In the genomic region with DNA sequence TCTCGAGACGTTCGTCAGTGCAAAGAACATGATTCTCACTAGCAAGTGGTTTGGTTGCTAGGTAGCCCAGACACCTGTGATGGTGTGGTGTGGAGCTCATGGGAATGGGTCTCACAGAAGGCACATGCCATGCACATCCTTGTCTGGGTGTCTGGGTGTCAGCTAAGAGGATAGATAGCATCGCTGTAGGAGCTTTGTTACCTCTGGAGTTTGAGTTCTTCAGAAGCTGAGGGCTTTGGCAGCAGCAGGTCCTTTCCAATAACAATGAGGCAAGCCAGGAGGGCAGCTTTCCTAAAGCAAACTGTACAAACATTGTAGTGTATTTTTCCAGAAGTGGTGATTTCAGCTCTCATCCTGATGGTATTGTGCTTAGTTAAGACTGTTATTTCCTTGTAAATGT, we compare ENCODE assay signal across 31 mouse cellular contexts. TPM values are rescaled to one million over a fixed set of nuclear protein-coding genes. Genes with fewer than 3 reads are reported as not detected.
DNase-seq lines count a peak whose midpoint lies in the region; ATAC-seq and TF ChIP-seq lines count a peak whose summit lies in the region.
"Had no signal": no experiment of that assay in that cellular context is flagged by ENCODE, and none has a peak within 500 bp of the region (broad histone marks: within the 10 kb centered on the region; RNA-seq: fewer than 3 reads in every experiment).

No protein-coding gene starts in this region.

- H3K4me1 ChIP-seq in heart, embryonic 15.5 days (replicated peaks): peaks cover 74% of the 10 kb centered on the region
- peaks cover 24% of the 10 kb centered on the region for H3K4me1 ChIP-seq in heart, adult 2 months (ENCODE audit: control insufficient read depth, insufficient read depth, low read length)
- peaks cover 20% of the 10 kb centered on the region for H3K4me1 ChIP-seq in lung, embryonic 15.5 days
- H3K4me1 ChIP-seq: embryonic facial prominence, embryonic 15.5 days; hindbrain, embryonic 15.5 days had no signal

- H3K9me3 ChIP-seq in heart, embryonic 15.5 days (replicated peaks): no peaks in the 10 kb centered on the region
- H3K9me3 ChIP-seq in lung, embryonic 15.5 days: no peaks in the 10 kb centered on the region
- H3K9me3 ChIP-seq: embryonic facial prominence, embryonic 10.5 days; embryonic facial prominence, embryonic 15.5 days; forebrain, embryonic 12.5 days; hindbrain, embryonic 10.5 days; hindbrain, embryonic 15.5 days; liver, embryonic 12.5 days had no signal

- H3K4me3 ChIP-seq in heart, embryonic 15.5 days: no peak overlapping the region
- H3K4me3 ChIP-seq in heart, adult 2 months: no peak overlapping the region
- no peak overlapping the region for H3K4me3 ChIP-seq in lung, embryonic 15.5 days
- H3K4me3 ChIP-seq: embryonic facial prominence, embryonic 10.5 days; embryonic facial prominence, embryonic 15.5 days; forebrain, embryonic 12.5 days; hindbrain, embryonic 10.5 days; hindbrain, embryonic 15.5 days; liver, embryonic 12.5 days had no signal

- H3K27ac ChIP-seq in heart, embryonic 15.5 days: peak overlapping the region; percentile 68
- no peak overlapping the region; the same call in 1 of the 2 replicates for H3K27ac ChIP-seq in heart, adult 2 months
- peak overlapping the region; percentile 3; the same call in 1 of the 2 replicates for H3K27ac ChIP-seq in lung, embryonic 15.5 days
- H3K27ac ChIP-seq: embryonic facial prominence, embryonic 10.5 days; embryonic facial prominence, embryonic 15.5 days; forebrain, embryonic 12.5 days; hindbrain, embryonic 10.5 days; hindbrain, embryonic 15.5 days; liver, embryonic 12.5 days had no signal

- intact Hi-C loops in heart, adult 2 months (cut with DNase I): no loop called here

- no peak for TF ChIP-seq EP300 in heart, adult 2 months (IDR thresholded peaks at IDR 0.05; ENCODE audit: insufficient read depth, low read depth, low read length)

- WGBS in heart, embryonic 15.5 days: 58% methylated on average over 4 of the region's 4 CpGs
- WGBS in heart, adult 2 months: 43% methylated on average over 4 of the region's 4 CpGs
- 63% methylated on average over 4 of the region's 4 CpGs for WGBS in lung, embryonic 15.5 days

- TF ChIP-seq POLR2A in heart, adult 2 months (IDR thresholded peaks at IDR 0.05; ENCODE audit: insufficient read depth, low read depth, low read length): no peak

- no peaks in the 10 kb centered on the region for H3K27me3 ChIP-seq in heart, embryonic 15.5 days
- no peaks in the 10 kb centered on the region for H3K27me3 ChIP-seq in heart, adult 2 months (ENCODE audit: control insufficient read depth, insufficient read depth, low read length)
- no peaks in the 10 kb centered on the region for H3K27me3 ChIP-seq in lung, embryonic 15.5 days
- H3K27me3 ChIP-seq: CH12.LX; embryonic facial prominence, embryonic 15.5 days; forebrain, embryonic 12.5 days; hindbrain, embryonic 15.5 days; liver, embryonic 12.5 days had no signal

- H3K4me2 ChIP-seq in heart, embryonic 15.5 days: no peak overlapping the region
- H3K4me2 ChIP-seq in lung, embryonic 15.5 days: no peak overlapping the region
- H3K4me2 ChIP-seq: embryonic facial prominence, embryonic 15.5 days; forebrain, embryonic 12.5 days; hindbrain, embryonic 15.5 days; liver, embryonic 12.5 days; midbrain, embryonic 11.5 days had no signal

- DNase-seq in heart, adult 11 months: peak; percentile 91
- DNase-seq in heart, adult 9 months (ENCODE audit: low spot score in 2 of 2): no peak
- DNase-seq in heart, adult 2 months: no peak
- no peak for DNase-seq in lung, postnatal 4 days
- DNase-seq in lung, postnatal 36 days: peak; percentile 32
- DNase-seq: adrenal gland, adult 2 months; adrenal gland, postnatal 36 days; cerebellum, postnatal 25 days; forebrain, postnatal 0 days; gastrocnemius, postnatal 10 days; kidney, adult 2 months; kidney, postnatal 36 days; layer of hippocampus, postnatal 36 days; left cerebral cortex, postnatal 4 days; liver, postnatal 0 days; right cerebral cortex, postnatal 25 days; spleen, adult 18-20 months; thymus, postnatal 14 days had no signal

- H3K36me3 ChIP-seq in heart, embryonic 15.5 days: no peaks in the 10 kb centered on the region
- peaks cover 38% of the 10 kb centered on the region for H3K36me3 ChIP-seq in heart, adult 2 months (ENCODE audit: control insufficient read depth, insufficient read depth, low read length)
- no peaks in the 10 kb centered on the region for H3K36me3 ChIP-seq in lung, embryonic 15.5 days
- H3K36me3 ChIP-seq: embryonic facial prominence, embryonic 10.5 days; embryonic facial prominence, embryonic 15.5 days; forebrain, embryonic 12.5 days; hindbrain, embryonic 10.5 days; hindbrain, embryonic 15.5 days; liver, embryonic 12.5 days had no signal

- no peak for ATAC-seq in heart, embryonic 15.5 days (replicated peaks; ENCODE audit: insufficient number of reproducible peaks, insufficient read depth, low FRiP score, low read depth)
- ATAC-seq in lung, embryonic 15.5 days (ENCODE audit: borderline replicate concordance, extremely low read depth, low FRiP score, low TSS enrichment): no peak
- ATAC-seq: activated CD4-positive, CD25-positive, alpha-beta regulatory T cell, adult 4 months; forebrain, postnatal 0 days; inflammation-experienced regulatory T-cells, adult 6 months; liver, embryonic 12.5 days; liver, postnatal 0 days; midbrain, embryonic 16.5 days had no signal

- no peak overlapping the region for H3K9ac ChIP-seq in heart, embryonic 15.5 days
- H3K9ac ChIP-seq in heart, adult 2 months (ENCODE audit: low read depth, low read length): no peak overlapping the region
- no peak overlapping the region for H3K9ac ChIP-seq in lung, embryonic 15.5 days
- H3K9ac ChIP-seq: embryonic facial prominence, embryonic 15.5 days; forebrain, embryonic 12.5 days; forebrain, postnatal 0 days; hindbrain, embryonic 15.5 days; liver, embryonic 12.5 days; liver, postnatal 0 days had no signal

- no peak for TF ChIP-seq CTCF in heart, adult 2 months (IDR thresholded peaks at IDR 0.05)

- H3K79me2 ChIP-seq in heart, adult 2 months (replicated peaks; ENCODE audit: control insufficient read depth, insufficient read depth, low read length): peaks cover 7% of the 10 kb centered on the region

RNA-seq across cellular contexts. Expression of gene Add3, which starts 12.2 kb away (rescaled TPM):
- polyA plus RNA-seq in heart, embryonic 15.5 days (2015; fragmentation: Nextera tagmentation; extraction: Ambion mirVana): 112 and 118 TPM in 2 replicates
- 10 to 100 TPM; 38.9 to 50.5 TPM for total RNA-seq in heart, adult 2 months (2021)
- polyA plus RNA-seq in heart, adult 2 months (2012; rRNA removed): 25.2 and 44.5 TPM in 2 replicates
- polyA plus RNA-seq in lung, embryonic 15.5 days (2015; fragmentation: Nextera tagmentation; extraction: Ambion mirVana): 106 and 109 TPM in 2 replicates

Comparison
In these comparisons a context has a peak if more than half of its experiments do, and no peak if none do; other contexts are left out.
1. DNase-seq: peak in heart, adult 11 months (single experiment) and lung, postnatal 36 days (single experiment); none in heart, adult 9 months (0 of 2), heart, adult 2 months (0 of 2) and lung, postnatal 4 days (0 of 2).